Mouse (Mus musculus) embryonic facial prominence, embryonic 14.5 days (tissue): ENCODE results near the gene Sez6. TPM values are rescaled to one million over a fixed set of nuclear protein-coding genes. Genes with fewer than 3 reads are reported as not detected.

Experiments used
- ATAC-seq: fragments of 200-750 bp; cut with Nextera tagmentation; 2 replicates; pipeline ENCODE4 v1.8.0; 2017; ENCODE audit warnings: low read depth, moderate number of reproducible peaks, moderate TSS enrichment
- DNase-seq: peaks from one replicate; pipeline ENCODE4 v3.0.0-alpha.2; 2015; ENCODE audit warnings: low spot score
- H3K27ac ChIP-seq: fragments of 300-500 bp; sonication (generic); replicated peaks from 2 replicates; pipeline ENCODE4 v1.5.1; 2014; ENCODE audit warnings: low read depth, mild to moderate bottlenecking, low read length, moderate library complexity
- H3K27me3 ChIP-seq: fragments of 300-500 bp; sonication (generic); replicated peaks from 2 replicates; pipeline ENCODE4 v1.6.1; 2014; ENCODE audit warnings: low read length; ENCODE audit not compliant: control insufficient read depth, insufficient read depth
- H3K36me3 ChIP-seq: fragments of 300-500 bp; sonication (generic); 2 replicates; pipeline ENCODE4 v1.6.1; 2014; ENCODE audit warnings: low read length, mixed read lengths; ENCODE audit not compliant: control insufficient read depth, insufficient read depth
- H3K4me1 ChIP-seq: fragments of 300-500 bp; sonication (generic); 2 replicates; pipeline ENCODE4 v1.6.1; 2014; ENCODE audit warnings: antibody characterized with exemption, low read length; ENCODE audit not compliant: control insufficient read depth, insufficient read depth
- H3K4me2 ChIP-seq: fragments of 300-500 bp; sonication (generic); 2 replicates; pipeline ENCODE4 v1.6.1; 2014; ENCODE audit warnings: low read depth, mild to moderate bottlenecking, low read length, moderate library complexity, mixed read lengths
- H3K4me3 ChIP-seq: fragments of 300-500 bp; sonication (generic); 2 replicates; pipeline ENCODE4 v1.5.1; 2014; ENCODE audit warnings: low read depth, mild to moderate bottlenecking, low read length
- H3K9ac ChIP-seq: fragments of 300-500 bp; sonication (generic); 2 replicates; pipeline ENCODE4 v1.6.1; 2014; ENCODE audit warnings: low read depth, mild to moderate bottlenecking, low read length, moderate library complexity, mixed read lengths
- H3K9me3 ChIP-seq: fragments of 300-500 bp; sonication (generic); 2 replicates; pipeline ENCODE4 v1.6.1; 2016; ENCODE audit warnings: low read length; ENCODE audit not compliant: control insufficient read depth
- WGBS: fragments of 180-500 bp; shearing (Covaris S2); extraction: QIAGEN DNeasy Blood & Tissue Kit; methylation state at CpG from one replicate; pipeline ENCODE4 v1.1.7; 2014; 5-methylcytosine and 5-hydroxymethylcytosine counted together
- polyA plus RNA-seq: library from polyadenylated mRNA; unstranded; fragments of >200 nt; fragmentation: Nextera tagmentation; extraction: Ambion mirVana; gene quantifications from 2 replicates; pipeline ENCODE4 v1.2.1, GENCODE M21; 2014

Gene Sez6
- polyA plus RNA-seq, 1 experiment from 2014 or later = 1.8 TPM

DNA sequence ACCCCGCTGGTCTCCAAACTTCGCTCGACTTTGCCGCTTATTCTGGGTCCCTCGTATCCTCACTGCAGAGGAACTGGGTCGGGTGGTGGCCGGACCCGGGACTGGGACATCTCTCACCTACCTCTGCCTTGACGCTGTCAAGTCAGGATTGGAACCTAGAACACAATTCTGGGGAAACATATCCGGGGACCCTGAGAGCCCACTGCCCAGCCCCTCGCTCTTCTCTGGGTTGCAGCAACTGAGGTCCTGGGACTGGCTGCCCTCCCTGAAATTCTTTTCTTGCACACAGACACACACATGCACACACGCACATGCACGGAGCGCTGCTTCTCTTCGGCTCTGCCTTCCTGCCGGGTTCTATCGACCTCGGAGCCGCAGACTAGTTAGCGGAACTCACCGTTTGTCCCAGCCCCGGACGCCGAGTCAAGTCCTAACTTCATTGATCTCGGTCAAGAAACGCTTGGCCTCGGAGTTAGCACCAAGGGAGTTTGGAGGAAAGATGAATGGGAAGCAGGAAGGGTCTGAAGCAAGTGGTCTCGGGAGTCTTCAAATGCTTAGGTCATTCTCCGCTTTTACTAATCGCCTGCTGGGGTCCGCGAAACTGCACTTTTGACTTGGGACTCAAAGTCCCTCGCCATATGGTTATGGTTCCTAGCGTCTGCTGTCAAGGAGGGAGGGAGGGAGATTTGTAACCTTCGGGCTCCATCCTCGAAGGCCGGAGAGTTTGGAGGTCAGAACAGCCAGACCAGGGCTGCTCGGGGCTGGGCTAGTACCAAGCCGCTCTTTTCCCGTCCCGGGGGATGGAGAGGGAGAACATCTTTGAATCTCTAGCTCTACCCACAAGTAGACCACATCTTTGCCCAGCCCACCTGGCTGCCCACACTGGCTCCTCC lies 1.2 kb downstream of the Sez6 start:
- Histone ChIP-seq H3K4me2 (peak overlapping the region; percentile 100), H3K9me3 (no peaks in the 10 kb centered on the region), H3K27me3 (peaks cover 64% of the 10 kb centered on the region), H3K36me3 (no peaks in the 10 kb centered on the region), H3K4me3 (peak overlapping the region; percentile 55), H3K27ac (no peak overlapping the region), H3K4me1 (peaks cover 11% of the 10 kb centered on the region; the same call in 1 of the 2 replicates), H3K9ac (no peak overlapping the region)
- DNase-seq (no peak), ATAC-seq (no peak)
- 2% methylated on average over 41 of the region's 41 CpGs for WGBS

DNA sequence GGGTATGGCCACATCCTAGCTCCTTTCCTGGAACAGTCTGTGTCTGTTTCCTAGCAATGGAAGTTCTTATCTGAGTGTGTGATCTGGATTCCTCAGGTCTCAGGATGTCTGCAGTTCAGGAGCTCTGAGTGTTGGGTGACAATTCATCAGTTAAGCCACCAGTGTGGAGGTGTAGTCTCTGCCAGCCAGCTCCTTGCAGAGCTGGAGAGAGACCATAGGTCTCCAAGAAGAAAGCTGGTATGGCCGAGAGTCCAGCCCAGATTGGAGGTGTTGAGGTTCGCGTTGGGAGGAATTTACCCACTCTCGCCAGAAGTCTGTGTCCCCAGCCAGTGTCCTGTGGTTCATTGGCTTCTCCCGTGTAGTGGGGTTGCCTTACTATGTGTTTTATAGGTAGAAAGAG lies 2.0 kb downstream of the Sez6 start:
- ATAC-seq (no peak), DNase-seq (no peak)
- Histone ChIP-seq H3K4me1 (peaks cover 11% of the 10 kb centered on the region; the same call in 1 of the 2 replicates), H3K4me3 (no peak overlapping the region), H3K4me2 (no peak overlapping the region), H3K27me3 (peaks cover 71% of the 10 kb centered on the region), H3K27ac (no peak overlapping the region), H3K36me3 (no peaks in the 10 kb centered on the region), H3K9me3 (no peaks in the 10 kb centered on the region), H3K9ac (no peak overlapping the region)
- WGBS = 36% methylated on average over 5 of the region's 5 CpGs

DNA sequence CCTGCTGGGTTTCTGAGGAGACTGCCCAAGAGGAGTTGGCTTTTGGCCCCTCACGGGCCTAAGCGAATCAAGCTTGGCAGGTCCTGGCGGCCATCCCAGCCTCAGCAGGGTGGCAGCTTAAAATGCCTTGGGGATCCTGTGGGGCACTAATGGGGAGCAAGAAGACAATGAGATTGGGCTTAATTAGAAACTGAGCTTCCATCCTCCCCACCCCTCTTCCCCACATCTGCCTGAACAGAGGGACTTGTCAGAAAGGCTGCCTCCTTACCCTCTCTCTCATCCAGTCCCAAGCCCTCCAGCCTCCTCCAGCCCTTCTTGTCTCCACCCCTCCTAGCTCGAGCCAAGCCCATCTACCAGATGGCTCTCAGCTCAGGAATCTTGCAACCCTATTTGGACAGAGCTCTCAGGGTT lies 3.5 kb downstream of the Sez6 start:
- no peak for DNase-seq
- no peak for ATAC-seq
- Histone ChIP-seq H3K4me2 (no peak overlapping the region), H3K27me3 (peaks cover 82% of the 10 kb centered on the region), H3K27ac (no peak overlapping the region), H3K9ac (no peak overlapping the region), H3K36me3 (no peaks in the 10 kb centered on the region), H3K4me3 (no peak overlapping the region), H3K4me1 (peaks cover 11% of the 10 kb centered on the region; the same call in 1 of the 2 replicates), H3K9me3 (no peaks in the 10 kb centered on the region)
- WGBS = 0% methylated on average over 4 of the region's 4 CpGs

DNA sequence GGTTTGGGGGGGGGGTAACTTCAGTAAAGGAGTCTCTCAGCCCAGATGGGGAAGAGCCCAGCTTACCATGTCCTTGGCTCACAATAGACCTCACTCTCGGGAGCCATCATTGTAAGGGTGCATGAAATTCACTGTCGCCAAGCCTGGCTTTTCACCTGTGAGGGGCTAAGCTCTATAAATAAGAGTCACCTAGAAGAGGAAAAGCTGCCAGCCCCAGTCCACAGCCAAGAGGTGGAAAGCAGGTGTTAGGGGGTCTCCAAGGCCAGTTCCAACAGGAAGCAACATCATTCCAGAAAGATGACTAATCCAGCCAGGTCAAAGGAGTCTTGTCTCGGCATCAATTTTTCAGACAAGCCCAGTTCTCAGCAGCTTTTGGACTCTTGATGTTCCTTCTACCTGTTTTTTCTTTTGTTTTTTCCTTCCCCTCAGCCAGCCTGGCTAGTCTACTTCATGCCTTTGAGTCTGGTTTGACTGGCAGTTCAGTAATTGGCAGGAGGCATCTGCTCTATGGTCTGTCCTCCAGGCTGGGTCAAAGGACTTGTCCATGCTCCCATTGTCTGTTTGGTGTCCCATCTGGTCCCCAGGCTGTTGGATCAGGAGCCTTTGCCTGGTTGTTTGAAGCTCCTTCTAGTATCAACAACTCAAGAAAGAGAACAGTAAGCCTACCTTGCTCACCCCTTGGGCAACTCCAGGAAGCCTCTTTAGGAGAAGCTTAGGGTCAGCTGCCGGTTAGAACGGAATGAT lies 4.1 kb downstream of the Sez6 start:
- DNase-seq (no peak), ATAC-seq (no peak)
- H3K36me3 ChIP-seq = no peaks in the 10 kb centered on the region
- 48% methylated on average over 5 of the region's 5 CpGs for WGBS
- H3K27me3 ChIP-seq = peaks cover 82% of the 10 kb centered on the region
- H3K9ac ChIP-seq = no peak overlapping the region
- H3K4me2 ChIP-seq = no peak overlapping the region
- H3K4me3 ChIP-seq = no peak overlapping the region
- H3K9me3 ChIP-seq = no peaks in the 10 kb centered on the region
- no peak overlapping the region for H3K27ac ChIP-seq
- peaks cover 11% of the 10 kb centered on the region; the same call in 1 of the 2 replicates for H3K4me1 ChIP-seq

DNA sequence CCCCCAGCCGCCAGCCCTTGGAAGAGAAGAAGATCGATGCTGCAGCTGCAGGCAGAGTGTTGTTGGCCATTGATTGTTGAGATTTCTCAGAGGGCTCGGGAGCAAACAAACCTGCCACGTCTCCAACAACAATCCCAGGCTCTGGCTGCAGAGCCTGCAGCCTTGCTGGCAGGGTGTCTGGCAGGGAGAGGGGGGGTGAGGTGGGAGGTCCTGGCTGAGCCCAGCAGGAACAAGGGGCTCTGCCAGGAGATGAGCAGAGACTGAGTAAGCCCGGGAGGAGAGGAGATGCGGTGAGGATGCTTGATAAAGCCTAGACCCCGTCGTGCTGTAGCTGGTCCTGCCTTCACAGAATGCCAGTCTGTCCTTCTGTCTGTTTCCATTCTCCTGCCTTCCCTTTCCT lies 6.2 kb downstream of the Sez6 start:
- Histone ChIP-seq H3K36me3 (no peaks in the 10 kb centered on the region), H3K9ac (no peak overlapping the region), H3K4me1 (no peaks in the 10 kb centered on the region), H3K4me2 (no peak overlapping the region), H3K27ac (no peak overlapping the region), H3K9me3 (no peaks in the 10 kb centered on the region), H3K27me3 (peaks cover 64% of the 10 kb centered on the region), H3K4me3 (no peak overlapping the region)
- WGBS = 12% methylated on average over 8 of the region's 8 CpGs
- ATAC-seq = no peak
- no peak for DNase-seq

DNA sequence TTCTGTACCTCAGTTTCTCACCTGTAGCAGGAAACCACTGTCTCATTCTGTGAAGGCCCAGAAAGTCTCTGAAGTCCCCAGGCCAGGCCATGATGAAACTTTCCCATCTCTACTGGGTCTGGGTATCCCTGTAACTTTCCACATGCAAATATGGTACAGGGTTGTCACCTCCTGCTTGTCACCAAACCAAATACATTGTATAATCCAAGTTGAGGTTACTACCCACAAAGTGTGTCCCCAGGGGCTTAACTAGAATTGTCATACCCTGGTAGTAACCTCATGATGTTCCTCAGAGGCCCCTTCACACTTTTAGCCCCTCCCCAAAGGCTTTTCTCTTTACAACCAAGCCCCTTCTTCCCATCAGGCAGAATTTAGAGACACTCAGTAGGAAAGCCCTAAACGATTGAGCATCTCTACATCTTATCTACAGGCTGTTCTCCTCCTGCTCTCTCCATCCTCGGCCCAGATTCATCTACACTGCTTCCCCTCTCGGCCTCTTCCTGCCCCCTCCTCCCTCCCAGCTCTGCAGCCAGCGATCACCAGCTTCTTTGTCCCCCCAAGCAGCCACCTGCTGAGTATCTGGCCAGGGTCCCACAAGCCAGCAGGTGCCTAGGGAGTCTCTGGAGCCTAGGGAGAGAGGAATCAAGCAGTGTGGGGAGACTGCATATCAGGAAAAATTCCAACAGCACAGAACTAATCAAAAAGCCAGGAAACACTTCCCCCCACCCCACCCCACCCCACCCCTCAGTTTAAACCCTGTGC lies 7.2 kb downstream of the Sez6 start:
- no peak for ATAC-seq
- Histone ChIP-seq H3K9ac (no peak overlapping the region), H3K4me2 (no peak overlapping the region), H3K27me3 (peaks cover 58% of the 10 kb centered on the region), H3K9me3 (no peaks in the 10 kb centered on the region), H3K27ac (no peak overlapping the region), H3K4me3 (no peak overlapping the region), H3K4me1 (no peaks in the 10 kb centered on the region), H3K36me3 (no peaks in the 10 kb centered on the region)
- 20% methylated on average over 4 of the region's 4 CpGs for WGBS
- DNase-seq = no peak

DNA sequence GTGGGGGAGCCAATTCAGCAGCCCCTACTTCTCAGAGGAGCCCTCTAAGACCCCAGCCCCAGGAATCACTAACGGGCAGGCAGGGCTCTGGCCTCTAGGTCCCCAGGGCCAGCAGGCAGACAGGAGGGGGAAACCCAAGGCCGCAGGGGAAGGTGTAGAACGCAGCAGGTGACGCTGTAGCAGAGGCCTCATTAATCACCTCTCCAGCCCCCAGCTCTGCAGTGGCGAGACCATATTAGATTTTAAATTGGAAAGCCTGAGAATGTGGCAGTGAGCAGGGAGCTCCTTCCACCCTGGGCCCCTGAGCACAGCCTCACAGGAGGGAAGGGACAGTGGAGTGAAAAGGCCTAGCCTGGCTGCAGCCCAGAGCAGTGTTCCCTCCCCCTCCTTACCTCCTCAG lies 11.6 kb downstream of the Sez6 start:
- Histone ChIP-seq H3K36me3 (no peaks in the 10 kb centered on the region), H3K27ac (no peak overlapping the region), H3K27me3 (peaks cover 17% of the 10 kb centered on the region), H3K9ac (no peak overlapping the region), H3K4me1 (no peaks in the 10 kb centered on the region), H3K4me3 (no peak overlapping the region), H3K9me3 (no peaks in the 10 kb centered on the region), H3K4me2 (no peak overlapping the region)
- 22% methylated on average over 5 of the region's 5 CpGs for WGBS
- DNase-seq (no peak), ATAC-seq (no peak)

DNA sequence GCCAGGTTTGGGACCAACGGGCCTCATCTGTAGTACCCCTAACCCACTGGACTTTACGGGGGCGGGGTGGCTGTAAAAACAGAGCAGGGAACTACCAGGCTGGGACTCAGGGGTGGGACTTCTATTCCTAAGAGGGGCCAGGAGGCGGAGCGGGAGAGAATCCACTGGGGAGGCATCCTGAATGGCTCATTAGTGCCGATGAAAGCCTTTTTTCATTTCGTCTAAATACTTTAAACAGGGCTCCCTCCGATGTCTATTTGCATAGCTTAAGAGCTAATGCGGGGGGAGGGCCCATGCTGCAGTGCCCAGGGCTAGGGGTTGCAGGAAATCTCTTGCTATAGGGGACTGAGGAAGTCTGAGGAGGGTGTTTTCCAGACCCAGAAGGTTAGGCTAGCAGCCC lies 17.3 kb downstream of the Sez6 start:
- Histone ChIP-seq H3K27me3 (0 out of 2 replicates have a peak, but pooled peaks cover 8% of the 10 kb centered on the region), H3K4me1 (no peaks in the 10 kb centered on the region), H3K27ac (no peak overlapping the region), H3K4me2 (no peak overlapping the region), H3K36me3 (no peaks in the 10 kb centered on the region), H3K9ac (no peak overlapping the region), H3K9me3 (no peaks in the 10 kb centered on the region), H3K4me3 (no peak overlapping the region)
- DNase-seq (peak; percentile 56), ATAC-seq (no peak)
- 5% methylated on average over 9 of the region's 9 CpGs for WGBS
